Mouse (Mus musculus): ENCODE results near the gene Tanc1.

Tanc1 gene

GRCm38 (mm10) chr2:59765671-59766070, 153.8 kb downstream of the Tanc1 start:
- no peak for DNase-seq

GRCm38 (mm10) chr2:59767893-59768292, 156.1 kb downstream of the Tanc1 start:
- no peak for DNase-seq

- no peak for DNase-seq
These were observed 157.0 kb downstream of the Tanc1 start for GRCm38 (mm10) chr2:59768661-59769384.

GRCm38 (mm10) chr2:59769385-59769735, 157.5 kb downstream of the Tanc1 start:
- DNase-seq: no peak

- DNase-seq: no peak
These were observed 159.9 kb downstream of the Tanc1 start for GRCm38 (mm10) chr2:59771708-59772107.

GRCm38 (mm10) chr2:59772261-59772683, 160.4 kb downstream of the Tanc1 start:
- no peak for DNase-seq

- no peak for DNase-seq
These were observed 162.5 kb downstream of the Tanc1 start for GRCm38 (mm10) chr2:59774374-59774773.

- DNase-seq: no peak
These were observed 163.3 kb downstream of the Tanc1 start for GRCm38 (mm10) chr2:59775148-59775547.

GRCm38 (mm10) chr2:59775820-59776219, 164.0 kb downstream of the Tanc1 start:
- DNase-seq: no peak

GRCm38 (mm10) chr2:59779355-59779754, 167.5 kb downstream of the Tanc1 start:
- DNase-seq: no peak

GRCm38 (mm10) chr2:59780240-59780639, 168.4 kb downstream of the Tanc1 start:
- no peak for DNase-seq

- peak in 1 of 2 experiments; percentile 30 for DNase-seq
These were observed 171.4 kb downstream of the Tanc1 start for GRCm38 (mm10) chr2:59783055-59783831.

- DNase-seq: no peak
These were observed 172.2 kb downstream of the Tanc1 start for GRCm38 (mm10) chr2:59783832-59784627.

GRCm38 (mm10) chr2:59784628-59784883, 172.7 kb downstream of the Tanc1 start:
- DNase-seq: no peak

- DNase-seq: no peak
These were observed 173.8 kb downstream of the Tanc1 start for GRCm38 (mm10) chr2:59785597-59785996.

GRCm38 (mm10) chr2:59788704-59789500, 177.1 kb downstream of the Tanc1 start:
- no peak for DNase-seq

- DNase-seq: no peak
These were observed 179.8 kb downstream of the Tanc1 start for GRCm38 (mm10) chr2:59791596-59791995.

- no peak for DNase-seq
These were observed 181.5 kb downstream of the Tanc1 start for GRCm38 (mm10) chr2:59793337-59793736.

- peak; percentile 55 to 59 for DNase-seq
These were observed 183.0 kb downstream of the Tanc1 start for GRCm38 (mm10) chr2:59794838-59795237.

- DNase-seq: no peak
These were observed 187.2 kb downstream of the Tanc1 start for GRCm38 (mm10) chr2:59798934-59799532.

- peak; percentile 89 to 92 for DNase-seq
These were observed 187.7 kb downstream of the Tanc1 start for GRCm38 (mm10) chr2:59799572-59799971.
